Mouse (Mus musculus) MEL (cell line): ENCODE results near the gene Baiap2l1. TPM values are rescaled to one million over a fixed set of nuclear protein-coding genes. Genes with fewer than 3 reads are reported as not detected.

Experiments
- DNase-seq: peaks from one replicate; pipeline ENCODE4 v3.0.0; 2011; ENCODE audit warnings: low read depth, low spot score
- H3K27ac ChIP-seq: 2 replicates; pipeline ENCODE4 v1.5.1; 2012; ENCODE audit warnings: low read depth, mild to moderate bottlenecking, control low read depth, low read length, moderate library complexity; ENCODE audit not compliant: control insufficient read depth
- H3K27me3 ChIP-seq, 2 experiments: fragments of 150-350 bp in 1 of 2; sonication (generic) in 1 of 2; 2 replicates each; pipeline ENCODE4 v1.6.1; 2012; ENCODE audit warnings: low read length in 2 of 2, mild to moderate bottlenecking in 2 of 2, improper control_type of control experiment in 1 of 2, moderate library complexity in 1 of 2; ENCODE audit not compliant: insufficient read depth in 2 of 2, control insufficient read depth in 1 of 2
- H3K36me3 ChIP-seq, 2 experiments: 2 replicates each; pipeline ENCODE4 v1.6.1; 2012 to 2014; ENCODE audit warnings: low read length in 2 of 2, improper control_type of control experiment in 1 of 2, inconsistent platforms in 1 of 2, mild to moderate bottlenecking in 1 of 2; ENCODE audit not compliant: insufficient read depth in 2 of 2, control insufficient read depth in 1 of 2
- H3K4me1 ChIP-seq, 2 experiments: fragments of 150-350 bp in 1 of 2; sonication (generic) in 1 of 2; 2 replicates each; pipeline ENCODE4 v1.6.1; 2012; ENCODE audit warnings: low read length in 2 of 2, improper control_type of control experiment in 1 of 2, mild to moderate bottlenecking in 1 of 2; ENCODE audit not compliant: insufficient read depth in 2 of 2, control insufficient read depth in 1 of 2
- H3K4me3 ChIP-seq, 2 experiments: fragments of 150-350 bp in 1 of 2; sonication (generic) in 1 of 2; 2 replicates each; pipeline ENCODE4 v1.5.1; 2012; ENCODE audit warnings: low read depth in 2 of 2, low read length in 2 of 2, mild to moderate bottlenecking in 2 of 2, moderate library complexity in 2 of 2, control low read depth in 1 of 2, improper control_type of control experiment in 1 of 2; ENCODE audit not compliant: control insufficient read depth in 1 of 2, insufficient read depth in 1 of 2
- H3K79me2 ChIP-seq: 2 replicates; pipeline ENCODE4 v1.6.1; 2012; ENCODE audit warnings: mild to moderate bottlenecking, low read length, moderate library complexity; ENCODE audit not compliant: control insufficient read depth, poor library complexity, insufficient read depth
- H3K9ac ChIP-seq: 2 replicates; pipeline ENCODE4 v1.6.1; 2012; ENCODE audit warnings: low read depth, mild to moderate bottlenecking, control low read depth, low read length, moderate library complexity; ENCODE audit not compliant: control insufficient read depth, poor library complexity, severe bottlenecking
- H3K9me3 ChIP-seq: fragments of 150-350 bp; sonication (generic); replicated peaks from 2 replicates; pipeline ENCODE4 v1.6.1; 2012; ENCODE audit warnings: mild to moderate bottlenecking, low read length, improper control_type of control experiment, moderate library complexity; ENCODE audit not compliant: insufficient read depth
- BHLHE40 ChIP-seq: IDR thresholded peaks from 2 replicates; pipeline ENCODE4 v1.6.1; 2012; ENCODE audit warnings: low read depth, mild to moderate bottlenecking, inconsistent platforms, low read length, improper control_type of control experiment, borderline replicate concordance
- CHD1 ChIP-seq: IDR thresholded peaks from 2 replicates; pipeline ENCODE4 v1.6.1; 2012; ENCODE audit warnings: low read depth, mild to moderate bottlenecking, inconsistent platforms, low read length, improper control_type of control experiment
- ELF1 ChIP-seq: IDR thresholded peaks from 2 replicates; pipeline ENCODE4 v1.6.1; 2014; ENCODE audit warnings: low read depth, mild to moderate bottlenecking, inconsistent platforms, low read length, improper control_type of control experiment, moderate library complexity
- EP300 ChIP-seq, 2 experiments: IDR thresholded peaks; 2 replicates each; pipeline ENCODE4 v1.6.1; 2011; ENCODE audit warnings: improper control_type of control experiment in 2 of 2, low read length in 2 of 2, low read depth in 1 of 2, mild to moderate bottlenecking in 1 of 2
- GABPA ChIP-seq: IDR thresholded peaks from 2 replicates; pipeline ENCODE4 v1.6.1; 2012; ENCODE audit warnings: low read depth, mild to moderate bottlenecking, inconsistent platforms, low read length, improper control_type of control experiment, moderate library complexity
- JUND ChIP-seq: IDR thresholded peaks from 2 replicates; pipeline ENCODE4 v1.6.1; 2011; ENCODE audit warnings: low read depth, mild to moderate bottlenecking, improper control_type of control experiment, low read length
- MAZ ChIP-seq: IDR thresholded peaks from 2 replicates; pipeline ENCODE4 v1.6.1; 2012; ENCODE audit warnings: low read depth, mild to moderate bottlenecking, inconsistent platforms, low read length, improper control_type of control experiment
- MXI1 ChIP-seq: IDR thresholded peaks from 2 replicates; pipeline ENCODE4 v1.6.1; 2011; ENCODE audit warnings: mild to moderate bottlenecking, low read depth, low read length, improper control_type of control experiment
- MYC ChIP-seq: IDR thresholded peaks from 2 replicates; pipeline ENCODE4 v1.6.1; 2011; ENCODE audit warnings: low read depth, mild to moderate bottlenecking, low read length, improper control_type of control experiment, moderate library complexity
- NELFE ChIP-seq: IDR thresholded peaks from 2 replicates; pipeline ENCODE4 v1.6.1; 2011; ENCODE audit warnings: low read depth, low read length, improper control_type of control experiment
- POLR2A ChIP-seq, 2 experiments: IDR thresholded peaks; 2 replicates each; pipeline ENCODE4 v1.6.1; 2011 to 2012; ENCODE audit warnings: low read length in 2 of 2, mild to moderate bottlenecking in 2 of 2, control low read depth in 1 of 2, improper control_type of control experiment in 1 of 2, low read depth in 1 of 2, moderate library complexity in 1 of 2; ENCODE audit not compliant: control insufficient read depth in 1 of 2, insufficient read depth in 1 of 2, poor library complexity in 1 of 2
- RCOR1 ChIP-seq: IDR thresholded peaks from 2 replicates; pipeline ENCODE4 v1.6.1; 2012; ENCODE audit warnings: low read depth, mild to moderate bottlenecking, inconsistent platforms, low read length, improper control_type of control experiment
- SIN3A ChIP-seq: IDR thresholded peaks from 2 replicates; pipeline ENCODE4 v1.6.1; 2012; ENCODE audit warnings: low read length, improper control_type of control experiment, inconsistent platforms
- TBP ChIP-seq: IDR thresholded peaks from 2 replicates; pipeline ENCODE4 v1.8.0; 2011; ENCODE audit warnings: low read depth, low read length, improper control_type of control experiment
- TCF12 ChIP-seq: IDR thresholded peaks from 2 replicates; pipeline ENCODE4 v1.6.1; 2014; ENCODE audit warnings: low read depth, mild to moderate bottlenecking, inconsistent platforms, low read length, improper control_type of control experiment, moderate library complexity
- USF1 ChIP-seq: IDR thresholded peaks from 2 replicates; pipeline ENCODE4 v1.6.1; 2014; ENCODE audit warnings: low read depth, mild to moderate bottlenecking, inconsistent platforms, low read length, improper control_type of control experiment, moderate library complexity
- USF2 ChIP-seq, 2 experiments: IDR thresholded peaks; 2 replicates each; pipeline ENCODE4 v1.6.1; 2011 to 2012; ENCODE audit warnings: improper control_type of control experiment in 2 of 2, low read length in 2 of 2, borderline replicate concordance in 1 of 2, inconsistent platforms in 1 of 2, low read depth in 1 of 2, mild to moderate bottlenecking in 1 of 2; ENCODE audit not compliant: insufficient read depth in 1 of 2
- ZNF384 ChIP-seq: IDR thresholded peaks from 2 replicates; pipeline ENCODE4 v1.6.1; 2012; ENCODE audit warnings: low read depth, mild to moderate bottlenecking, inconsistent platforms, low read length, improper control_type of control experiment
- polyA plus RNA-seq, 2 experiments: library from polyadenylated mRNA; stranded (reverse) in 1 of 2; unstranded in 1 of 2; fragments of >175 nt in 1 of 2; fragments of >200 nt in 1 of 2; gene quantifications; 2 replicates each; pipeline versions ENCODE4 v1.2.1 to v1.2.4; 2012; ENCODE audit warnings: low replicate concordance in 2 of 2, low read depth in 1 of 2; ENCODE audit not compliant: insufficient read length in 2 of 2, insufficient read depth in 1 of 2, missing spikeins in 1 of 2
- total RNA-seq: library from RNA; depleted of rRNA; stranded (reverse); fragments of 300-350 nt; gene quantifications from 2 replicates; pipeline ENCODE4 v1.2.3, GENCODE M21; 2012

Baiap2l1 gene
- total and polyA plus RNA-seq, 3 experiments: 0.06 TPM; not detected in 2

GRCm38 (mm10) chr5:144256541-144256870, 101.4 kb downstream of the Baiap2l1 start:
- H3K4me1 ChIP-seq: peaks cover 3% of the 10 kb centered on the region in 2 experiments; a peak in 2 of 4 replicates
- no peak overlapping the region for H3K27ac ChIP-seq
- peak; percentile 16 for DNase-seq

DNA sequence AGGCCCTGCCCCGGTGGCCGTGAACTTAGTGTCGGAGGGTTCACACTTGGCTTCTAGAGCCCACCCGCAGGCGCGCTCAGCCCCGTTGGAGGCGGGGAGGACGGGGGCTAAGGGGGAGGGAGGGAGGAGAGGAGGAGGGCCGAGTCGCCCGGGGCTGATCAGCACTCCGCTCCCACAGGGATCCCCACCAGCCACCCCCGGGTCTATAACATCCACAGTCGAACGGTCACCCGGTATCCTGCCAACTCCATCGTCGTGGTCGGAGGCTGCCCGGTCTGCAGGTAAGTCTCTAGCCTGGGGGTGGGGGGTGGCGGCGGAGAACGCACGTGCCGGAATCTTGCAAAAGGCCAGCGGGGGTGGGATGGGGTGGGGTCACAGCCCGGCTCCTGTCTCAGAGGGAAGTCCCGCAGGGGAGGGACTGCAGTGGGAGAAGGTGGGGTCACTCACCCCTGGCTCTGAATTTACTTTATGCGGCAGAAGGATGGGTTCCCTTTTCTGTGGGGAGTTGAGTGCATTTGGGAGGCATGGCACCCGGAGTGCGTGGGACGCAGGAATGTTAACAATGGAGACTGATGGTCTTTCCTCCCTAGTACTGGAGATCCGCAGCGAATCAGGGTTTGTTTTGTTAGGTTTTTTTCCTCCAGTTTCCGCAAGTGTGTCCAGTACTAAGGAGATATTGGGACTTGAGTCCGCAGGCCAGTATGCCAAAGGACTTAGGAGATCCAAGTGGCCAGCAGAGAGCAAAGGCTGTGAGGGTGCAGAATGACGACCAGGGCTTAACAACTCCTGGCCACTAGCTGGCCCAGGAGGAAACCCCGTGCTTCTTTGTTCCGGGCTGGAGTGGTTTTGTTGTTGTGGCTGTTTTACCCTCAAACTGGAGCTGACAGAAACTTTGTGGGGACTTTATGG, 102.0 kb downstream of the Baiap2l1 start:
- H3K9ac ChIP-seq: peak overlapping the region; percentile 93
- DNase-seq: peak; percentile 69
- H3K36me3 ChIP-seq: no peaks in the 10 kb centered on the region
- no peaks in the 10 kb centered on the region for H3K27me3 ChIP-seq
- peak; percentile 89 for TF ChIP-seq BHLHE40
- TF ChIP-seq MAZ: peak; percentile 79; the same call in 1 of the 2 replicates
- TF ChIP-seq SIN3A: peak; percentile 49; the same call in 1 of the 2 replicates
- no peak for TF ChIP-seq MYC
- 0 out of 2 replicates have a peak, but pooled peaks have one; percentile 37 for TF ChIP-seq TBP
- peak; percentile 24; the same call in 1 of the 2 replicates for TF ChIP-seq USF1
- no peak; a peak in 1 of 4 replicates for TF ChIP-seq POLR2A (IDR thresholded peaks at IDR 0.05; ENCODE audit: control insufficient read depth in 1 of 2, insufficient read depth in 1 of 2, low read depth in 1 of 2, low read length in 2 of 2, poor library complexity in 1 of 2)
- TF ChIP-seq MXI1: peak; percentile 87
- peaks cover 3% of the 10 kb centered on the region in 2 experiments; a peak in 2 of 4 replicates for H3K4me1 ChIP-seq
- H3K27ac ChIP-seq: peak overlapping the region; percentile 45; the same call in 1 of the 2 replicates
- no peaks in the 10 kb centered on the region for H3K9me3 ChIP-seq
- peak overlapping the region; percentile 65 to 90 for H3K4me3 ChIP-seq
- H3K79me2 ChIP-seq: peaks cover 17% of the 10 kb centered on the region

More at GRCm38 (mm10) chr5:144256541-144256870, 101.4 kb downstream of the Baiap2l1 start:
- Histone ChIP-seq H3K9ac (peak overlapping the region; percentile 93), H3K4me3 (peak overlapping the region; percentile 65 to 90), H3K36me3 (no peaks in the 10 kb centered on the region), H3K9me3 (no peaks in the 10 kb centered on the region), H3K79me2 (peaks cover 17% of the 10 kb centered on the region), H3K27me3 (no peaks in the 10 kb centered on the region)
- TF ChIP-seq ZNF384: no peak
- no peak for TF ChIP-seq CHD1
- no peak for TF ChIP-seq NELFE
- no peak for TF ChIP-seq GABPA
- no peak for TF ChIP-seq JUND
- no peak for TF ChIP-seq USF1
- TF ChIP-seq USF2 (IDR thresholded peaks at IDR 0.05; ENCODE audit: borderline replicate concordance in 1 of 2, insufficient read depth in 1 of 2, low read depth in 1 of 2, low read length in 2 of 2): no peak
- no peak for TF ChIP-seq RCOR1
- no peak for TF ChIP-seq EP300 (IDR thresholded peaks at IDR 0.05; ENCODE audit: low read depth in 1 of 2, low read length in 2 of 2)
- no peak for TF ChIP-seq ELF1
- no peak for TF ChIP-seq TCF12
